Mouse (Mus musculus) heart, embryonic 16.5 days (tissue): ENCODE data around the gene Msh3. TPM values are rescaled to one million over a fixed set of nuclear protein-coding genes. Genes with fewer than 3 reads are reported as not detected.

ENCODE experiments used
- ATAC-seq: fragments of 200-750 bp; cut with Nextera tagmentation; replicated peaks from 2 replicates; pipeline ENCODE4 v1.8.0; 2017; ENCODE audit warnings: moderate number of reproducible peaks; ENCODE audit not compliant: insufficient read depth, low FRiP score; ENCODE audit errors: extremely low read depth
- H3K27ac ChIP-seq: fragments of 300-500 bp; sonication (generic); 2 replicates; pipeline ENCODE4 v1.5.1; 2014; ENCODE audit warnings: mild to moderate bottlenecking, low read length, control low read depth, moderate library complexity
- H3K27me3 ChIP-seq: fragments of 300-500 bp; sonication (generic); 2 replicates; pipeline ENCODE4 v1.6.1; 2014; ENCODE audit warnings: low read length, mixed read lengths; ENCODE audit not compliant: control insufficient read depth, insufficient read depth
- H3K36me3 ChIP-seq: fragments of 300-500 bp; sonication (generic); 2 replicates; pipeline ENCODE4 v1.6.1; 2014; ENCODE audit not compliant: control insufficient read depth, insufficient read depth
- H3K4me1 ChIP-seq: fragments of 300-500 bp; sonication (generic); 2 replicates; pipeline ENCODE4 v1.6.1; 2014; ENCODE audit warnings: low read length, mixed read lengths; ENCODE audit not compliant: control insufficient read depth, insufficient read depth
- H3K4me2 ChIP-seq: fragments of 300-500 bp; sonication (generic); 2 replicates; pipeline ENCODE4 v1.6.1; 2014; ENCODE audit warnings: low read depth, mild to moderate bottlenecking, control low read depth, low read length
- H3K4me3 ChIP-seq: fragments of 300-500 bp; sonication (generic); 2 replicates; pipeline ENCODE4 v1.5.1; 2014; ENCODE audit warnings: mild to moderate bottlenecking, control low read depth, low read length
- H3K9ac ChIP-seq: fragments of 300-500 bp; sonication (generic); 2 replicates; pipeline ENCODE4 v1.6.1; 2014; ENCODE audit warnings: low read length, control low read depth
- H3K9me3 ChIP-seq: fragments of 300-500 bp; sonication (generic); replicated peaks from 2 replicates; pipeline ENCODE4 v1.6.1; 2016; ENCODE audit warnings: low read length; ENCODE audit not compliant: control insufficient read depth
- WGBS: fragments of 180-500 bp; shearing (Covaris S2); extraction: QIAGEN DNeasy Blood & Tissue Kit; methylation state at CpG from one replicate; pipeline ENCODE4 v1.1.7; 2014; 5-methylcytosine and 5-hydroxymethylcytosine counted together
- polyA plus RNA-seq: library from polyadenylated mRNA; unstranded; fragments of >200 nt; fragmentation: Nextera tagmentation; extraction: Ambion mirVana; gene quantifications from 2 replicates; pipeline ENCODE4 v1.2.1, GENCODE M21; 2015

Gene Msh3
- polyA plus RNA-seq, 1 experiment from 2014 or later = 14.2 TPM

DNA sequence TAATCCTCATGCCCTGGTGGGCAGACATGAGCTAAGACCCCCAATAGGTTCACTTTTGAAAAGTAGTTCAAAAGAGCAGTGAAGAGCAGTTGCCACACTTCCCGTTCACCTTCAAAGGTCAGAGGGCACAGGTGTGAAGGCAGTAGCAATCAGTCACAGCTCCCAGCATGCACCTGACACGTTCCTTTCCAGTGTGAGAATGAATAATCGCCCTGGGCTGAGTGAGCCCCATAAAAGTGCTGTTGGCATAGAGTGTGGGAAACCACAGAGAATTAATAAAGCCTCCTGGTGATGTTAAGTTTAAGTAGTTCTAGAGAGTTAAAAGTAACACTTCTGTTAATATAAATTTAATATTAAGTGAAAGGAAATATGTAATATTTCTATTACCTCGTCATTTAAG, 63.2 kb downstream of the Msh3 start:
- no peak for ATAC-seq
- 81% methylated on average over 4 of the region's 4 CpGs for WGBS
- Histone ChIP-seq H3K27me3 (no peaks in the 10 kb centered on the region), H3K4me1 (no peaks in the 10 kb centered on the region), H3K9me3 (no peaks in the 10 kb centered on the region), H3K9ac (no peak overlapping the region), H3K4me3 (no peak overlapping the region), H3K27ac (no peak overlapping the region), H3K4me2 (no peak overlapping the region), H3K36me3 (0 out of 2 replicates have a peak, but pooled peaks cover 12% of the 10 kb centered on the region)

- no peak overlapping the region for H3K27ac ChIP-seq
- 88% methylated on average over 2 of the region's 2 CpGs for WGBS
- H3K9ac ChIP-seq = no peak overlapping the region
- H3K27me3 ChIP-seq = no peaks in the 10 kb centered on the region
- H3K36me3 ChIP-seq = peaks cover 4% of the 10 kb centered on the region; the same call in 1 of the 2 replicates
- H3K4me2 ChIP-seq = no peak overlapping the region
- ATAC-seq = no peak
- no peak overlapping the region for H3K4me3 ChIP-seq
- peaks cover 9% of the 10 kb centered on the region for H3K4me1 ChIP-seq
- no peaks in the 10 kb centered on the region for H3K9me3 ChIP-seq
These were observed 77.8 kb downstream of the Msh3 start for GRCm38 (mm10) chr13:92277027-92277426.

DNA sequence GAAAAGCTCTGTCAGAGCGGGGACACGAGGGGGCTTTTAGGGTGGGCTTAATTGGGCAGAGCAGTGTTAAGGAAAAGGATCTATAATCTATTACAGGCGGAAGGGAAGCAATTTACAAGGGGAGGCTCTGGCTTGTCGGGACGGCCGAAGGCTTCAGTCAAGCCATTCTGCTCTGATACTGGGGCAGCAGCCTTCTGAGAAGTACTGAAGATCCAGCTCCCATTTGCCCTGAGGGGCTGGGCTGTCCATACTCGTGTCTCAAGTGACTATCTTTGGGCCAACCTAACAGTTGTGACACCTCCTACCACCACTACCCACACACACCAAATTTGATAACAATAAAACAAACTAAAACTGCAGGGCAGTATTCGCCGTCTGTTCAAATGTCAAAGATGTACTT, 79.5 kb downstream of the Msh3 start:
- Histone ChIP-seq H3K9ac (no peak overlapping the region), H3K27me3 (no peaks in the 10 kb centered on the region), H3K9me3 (no peaks in the 10 kb centered on the region), H3K4me2 (no peak overlapping the region), H3K27ac (no peak overlapping the region), H3K4me3 (no peak overlapping the region), H3K36me3 (0 out of 2 replicates have a peak, but pooled peaks cover 2% of the 10 kb centered on the region), H3K4me1 (peaks cover 9% of the 10 kb centered on the region)
- no peak for ATAC-seq
- WGBS = 91% methylated on average over 9 of the region's 9 CpGs

DNA sequence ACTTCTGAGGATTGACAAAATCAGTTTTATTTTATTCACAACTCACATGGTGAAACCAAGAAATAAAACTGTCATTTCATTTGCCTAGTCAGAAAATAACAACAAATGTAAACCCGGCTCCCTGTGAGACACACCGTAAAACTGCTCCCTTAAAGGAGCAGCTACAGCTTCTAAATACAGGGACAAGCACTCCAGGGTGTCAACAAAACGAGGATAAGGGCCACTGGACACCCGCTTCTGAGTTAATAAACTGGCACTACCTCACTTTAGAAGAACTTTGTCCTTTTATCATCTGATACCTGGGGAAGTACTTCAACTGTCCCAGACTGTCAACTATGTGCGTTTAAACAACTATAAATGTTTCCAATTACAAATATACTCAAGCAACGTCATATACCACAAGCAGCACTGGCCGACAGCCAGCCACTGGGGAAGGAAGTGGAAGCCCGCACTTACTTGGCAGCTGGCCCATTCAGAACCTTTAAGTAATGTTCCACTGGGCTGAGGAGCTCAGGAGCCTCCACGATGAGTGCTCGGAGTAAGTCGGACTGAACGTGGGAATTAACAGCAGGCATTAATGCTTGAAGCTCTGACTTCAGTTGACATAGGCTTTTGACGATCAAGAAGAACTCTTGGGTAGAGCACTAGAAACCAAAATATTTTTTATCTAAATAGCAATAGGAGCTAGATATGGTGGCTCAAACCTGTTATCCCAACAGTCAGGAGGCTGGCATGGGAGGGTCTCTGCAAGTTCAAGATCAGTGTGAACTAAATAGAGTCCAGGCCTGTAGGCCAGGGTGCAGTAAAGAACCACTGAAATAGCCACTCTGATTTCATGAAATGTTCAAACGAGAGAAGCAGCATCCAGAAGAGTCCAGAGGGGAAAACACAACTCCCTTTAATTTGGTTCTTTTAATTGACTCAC, 80.3 kb downstream of the Msh3 start:
- WGBS = 16% methylated on average over 14 of the region's 14 CpGs
- peaks cover 9% of the 10 kb centered on the region for H3K4me1 ChIP-seq
- H3K9me3 ChIP-seq = no peaks in the 10 kb centered on the region
- H3K27ac ChIP-seq = peak overlapping the region; percentile 11; the same call in 1 of the 2 replicates
- ATAC-seq = peak; percentile 77
- peak overlapping the region; percentile 36 for H3K4me2 ChIP-seq
- no peaks in the 10 kb centered on the region for H3K27me3 ChIP-seq
- H3K4me3 ChIP-seq = peak overlapping the region; percentile 1; the same call in 1 of the 2 replicates
- H3K9ac ChIP-seq = no peak overlapping the region
- H3K36me3 ChIP-seq = 0 out of 2 replicates have a peak, but pooled peaks cover 2% of the 10 kb centered on the region

GRCm38 (mm10) chr13:92267076-92267475, 87.7 kb downstream of the Msh3 start:
- Histone ChIP-seq H3K4me1 (no peaks in the 10 kb centered on the region), H3K4me2 (no peak overlapping the region), H3K4me3 (no peak overlapping the region), H3K27me3 (no peaks in the 10 kb centered on the region), H3K27ac (no peak overlapping the region), H3K9me3 (no peaks in the 10 kb centered on the region), H3K36me3 (no peaks in the 10 kb centered on the region), H3K9ac (no peak overlapping the region)
- ATAC-seq = no peak
- WGBS = 77% methylated on average over 3 of the region's 3 CpGs

DNA sequence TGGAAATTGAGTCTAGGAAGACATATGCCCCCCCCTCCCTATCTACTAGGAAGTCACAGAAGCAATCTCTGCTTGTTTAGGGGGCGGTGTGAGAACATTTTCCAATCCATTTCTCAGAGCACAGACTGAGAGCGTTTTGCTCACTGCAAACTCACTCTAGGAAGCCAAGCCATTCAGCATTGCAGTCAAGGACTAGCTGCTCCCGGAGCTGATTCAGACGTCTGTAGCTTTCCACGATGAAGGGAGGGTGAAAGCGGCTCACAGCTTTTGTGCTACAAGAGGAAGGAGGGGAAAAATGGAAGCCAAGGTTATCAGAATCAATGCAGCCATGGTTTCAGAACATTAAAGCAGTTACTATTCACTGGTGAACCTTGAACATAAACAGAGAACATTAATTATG, 91.2 kb downstream of the Msh3 start:
- Histone ChIP-seq H3K4me1 (no peaks in the 10 kb centered on the region), H3K27ac (no peak overlapping the region), H3K27me3 (no peaks in the 10 kb centered on the region), H3K9ac (no peak overlapping the region), H3K4me3 (no peak overlapping the region), H3K36me3 (no peaks in the 10 kb centered on the region), H3K4me2 (no peak overlapping the region), H3K9me3 (no peaks in the 10 kb centered on the region)
- ATAC-seq = no peak
- 75% methylated on average over 6 of the region's 6 CpGs for WGBS

- Histone ChIP-seq H3K36me3 (no peaks in the 10 kb centered on the region), H3K4me2 (no peak overlapping the region), H3K27me3 (no peaks in the 10 kb centered on the region), H3K4me3 (no peak overlapping the region), H3K9ac (no peak overlapping the region), H3K4me1 (no peaks in the 10 kb centered on the region), H3K9me3 (no peaks in the 10 kb centered on the region), H3K27ac (no peak overlapping the region)
- 63% methylated on average over 5 of the region's 5 CpGs for WGBS
- no peak for ATAC-seq
These were observed 93.5 kb downstream of the Msh3 start for GRCm38 (mm10) chr13:92261329-92261728.

- Histone ChIP-seq H3K9me3 (no peaks in the 10 kb centered on the region), H3K27me3 (no peaks in the 10 kb centered on the region), H3K9ac (no peak overlapping the region), H3K4me3 (no peak overlapping the region), H3K4me2 (no peak overlapping the region), H3K36me3 (no peaks in the 10 kb centered on the region), H3K4me1 (peaks cover 5% of the 10 kb centered on the region; the same call in 1 of the 2 replicates), H3K27ac (no peak overlapping the region)
- no peak for ATAC-seq
- 35% methylated on average over 3 of the region's 3 CpGs for WGBS
These were observed 99.3 kb downstream of the Msh3 start for GRCm38 (mm10) chr13:92255480-92255879.

GRCm38 (mm10) chr13:92253850-92254249, 101.0 kb downstream of the Msh3 start:
- Histone ChIP-seq H3K4me2 (no peak overlapping the region), H3K27ac (no peak overlapping the region), H3K9me3 (no peaks in the 10 kb centered on the region), H3K4me1 (peaks cover 5% of the 10 kb centered on the region; the same call in 1 of the 2 replicates), H3K27me3 (no peaks in the 10 kb centered on the region), H3K36me3 (no peaks in the 10 kb centered on the region), H3K9ac (no peak overlapping the region), H3K4me3 (no peak overlapping the region)
- no peak for ATAC-seq
- WGBS = 77% methylated on average over 5 of the region's 5 CpGs
